ENCODE assay signal across 9 mouse cellular contexts in the genomic region with DNA sequence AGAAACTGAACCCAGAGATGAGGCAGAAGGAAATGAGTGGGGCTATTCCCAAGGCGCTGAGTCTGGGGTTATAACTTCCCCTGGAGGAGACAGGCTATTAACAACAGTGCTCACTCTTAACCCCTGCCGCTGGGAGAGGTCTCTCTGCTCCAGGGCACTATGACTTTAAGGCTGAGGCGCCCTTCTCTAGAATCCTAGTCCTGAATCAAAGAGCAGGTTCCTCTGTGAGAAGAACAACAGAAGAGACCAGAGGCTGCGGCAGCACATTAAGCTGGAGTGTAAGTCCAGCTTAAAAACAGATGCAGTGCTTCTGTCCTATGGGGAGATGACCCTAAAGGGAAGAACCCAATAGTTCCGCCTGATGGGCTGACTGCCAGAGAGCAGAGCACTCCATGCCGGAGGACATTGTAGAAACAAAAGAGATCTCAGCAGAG.
DNase-seq lines count a peak whose midpoint lies in the region; ATAC-seq and TF ChIP-seq lines count a peak whose summit lies in the region.
"Had no signal": no experiment of that assay in that cellular context is flagged by ENCODE, and none has a peak within 500 bp of the region (broad histone marks: within the 10 kb centered on the region; RNA-seq: fewer than 3 reads in every experiment).

No protein-coding gene starts in this region.

- no peak for TF ChIP-seq POLR2A in kidney, adult 2 months (IDR thresholded peaks at IDR 0.05; ENCODE audit: low read depth, low read length)
- no peak for TF ChIP-seq POLR2A in ES-Bruce4 (IDR thresholded peaks at IDR 0.05; ENCODE audit: insufficient read depth, low read length)

- peak; percentile 83 for ATAC-seq in granulocyte monocyte progenitor cell, adult 5-6 weeks (replicated peaks; ENCODE audit: poor library complexity, severe bottlenecking)
- ATAC-seq in CD4-positive, CD25-positive, alpha-beta regulatory T cell, adult 4 months: no peak

- no peak for TF ChIP-seq EP300 in ES-Bruce4 (IDR thresholded peaks at IDR 0.05; ENCODE audit: insufficient read depth, low read depth, low read length)

- no peak for TF ChIP-seq CTCF in kidney, adult 2 months (conservative IDR thresholded peaks at IDR 0.05; ENCODE audit: insufficient read depth, insufficient read length, low read depth, low read length)
- no peak for TF ChIP-seq CTCF in ES-Bruce4 (IDR thresholded peaks at IDR 0.05; ENCODE audit: low read depth, low read length)

- 0 out of 2 replicates have a peak overlapping the region, but pooled peaks have one; percentile 14 for H3K9ac ChIP-seq in ES-Bruce4 (ENCODE audit: low read depth, poor library complexity, severe bottlenecking)

- no peaks in the 10 kb centered on the region for H3K9me3 ChIP-seq in ES-Bruce4 (replicated peaks; ENCODE audit: control insufficient read depth, insufficient read depth, low read length, poor library complexity, severe bottlenecking)

- H3K36me3 ChIP-seq in kidney, adult 2 months (ENCODE audit: control insufficient read depth, insufficient read depth, low read length): no peaks in the 10 kb centered on the region
- H3K36me3 ChIP-seq in ES-Bruce4 (ENCODE audit: control insufficient read depth, insufficient read depth, low read length, poor library complexity, severe bottlenecking): no peaks in the 10 kb centered on the region

- H3K4me1 ChIP-seq in kidney, adult 2 months (ENCODE audit: control insufficient read depth, insufficient read depth, low read length): no peaks in the 10 kb centered on the region
- peaks cover 6% of the 10 kb centered on the region for H3K4me1 ChIP-seq in ES-Bruce4 (ENCODE audit: control insufficient read depth, insufficient read depth, low read length)

- H3K4me3 ChIP-seq in kidney, adult 2 months (ENCODE audit: insufficient read depth, low read depth, low read length): no peak overlapping the region
- no peak overlapping the region for H3K4me3 ChIP-seq in ES-Bruce4 (ENCODE audit: low read depth, low read length)
- H3K4me3 ChIP-seq: erythroblast, embryonic 14.5 days had no signal

- peak; percentile 24 for DNase-seq in kidney, adult 2 months
- no peak for DNase-seq in kidney, adult 18-20 months
- DNase-seq in kidney, postnatal 10 days: peak; percentile 69
- DNase-seq in left cerebral cortex, adult 9 months (ENCODE audit: low spot score in 2 of 2): no peak
- DNase-seq in adrenal gland, adult 2 months: no peak

- H3K27me3 ChIP-seq in kidney, adult 2 months (replicated peaks; ENCODE audit: control insufficient read depth, insufficient read depth, low read length): no peaks in the 10 kb centered on the region
- no peaks in the 10 kb centered on the region for H3K27me3 ChIP-seq in ES-Bruce4 (ENCODE audit: control insufficient read depth, insufficient read depth, low read length, poor library complexity, severe bottlenecking)

- H3K27ac ChIP-seq in kidney, adult 2 months (ENCODE audit: insufficient read depth, low read depth, low read length): 0 out of 2 replicates have a peak overlapping the region, but pooled peaks have one; percentile 7
- no peak overlapping the region; the same call in 1 of the 2 replicates for H3K27ac ChIP-seq in ES-Bruce4 (ENCODE audit: insufficient read depth, low read length)

- WGBS in kidney, adult 2 months: 35% methylated on average over 6 of the region's 6 CpGs

Comparison
In these comparisons a context has a peak if more than half of its experiments do, and no peak if none do; other contexts are left out.
1. DNase-seq: peak in kidney, adult 2 months (single experiment) and kidney, postnatal 10 days (single experiment); none in kidney, adult 18-20 months (single experiment), left cerebral cortex, adult 9 months (0 of 2) and adrenal gland, adult 2 months (single experiment).